Mouse (Mus musculus): ENCODE results near the gene Rhobtb3. TPM values are rescaled to one million over a fixed set of nuclear protein-coding genes. Genes with fewer than 3 reads are reported as not detected.

The Rhobtb3 gene
- polyA plus RNA-seq, 1 experiment from 2014 or later = 4.9 TPM

Other genes starting within 250 kb of the Rhobtb3 start
- gene Ell2, start 237.2 kb downstream of the Rhobtb3 start, polyA plus RNA-seq (2015; fragmentation: Nextera tagmentation; extraction: Ambion mirVana) = 4.8 and 5.3 TPM in 2 replicates
- gene Glrx, start 104.1 kb downstream of the Rhobtb3 start, polyA plus RNA-seq (2015; fragmentation: Nextera tagmentation; extraction: Ambion mirVana) = 42.9 and 46.2 TPM in 2 replicates
- gene Spata9, start 23.2 kb upstream of the Rhobtb3 start, polyA plus RNA-seq (2015; fragmentation: Nextera tagmentation; extraction: Ambion mirVana) = 0.36 and 0.52 TPM in 2 replicates
- gene Rfesd, start 74.8 kb upstream of the Rhobtb3 start, polyA plus RNA-seq (2015; fragmentation: Nextera tagmentation; extraction: Ambion mirVana) = 28.1 and 30.0 TPM in 2 replicates
- 0.26 and 0.36 TPM in 2 replicates for gene Gpr150, start 113.1 kb upstream of the Rhobtb3 start, polyA plus RNA-seq (2015; fragmentation: Nextera tagmentation; extraction: Ambion mirVana)
- gene Arsk, start 154.7 kb upstream of the Rhobtb3 start, polyA plus RNA-seq (2015; fragmentation: Nextera tagmentation; extraction: Ambion mirVana) = 4.6 and 5.4 TPM in 2 replicates
- gene Ttc37, start 154.8 kb upstream of the Rhobtb3 start, polyA plus RNA-seq (2015; fragmentation: Nextera tagmentation; extraction: Ambion mirVana) = 9.4 and 10.8 TPM in 2 replicates

Measured in thymus, postnatal 0 days (tissue).